Mouse (Mus musculus) sigmoid colon, adult 10 weeks (tissue): Measurements from ENCODE around the gene Foxi2. TPM values are rescaled to one million over a fixed set of nuclear protein-coding genes. Genes with fewer than 3 reads are reported as not detected.

ENCODE experiments used
- polyA plus RNA-seq: library from polyadenylated mRNA; stranded (reverse); fragments of 350-450 nt; fragmentation: Illumina TruSeq; extraction: RNeasy Lipid Tissue Mini Kit (QIAGEN cat#74804); gene quantifications from one replicate; pipeline ENCODE4 v1.2.3, GENCODE M21; 2014; ENCODE audit warnings: low read depth, low replicate concordance

Foxi2 gene
- not detected for polyA plus RNA-seq

GRCm38 (mm10) chr7:135410237-135410965, at the start of gene Foxi2:
Gene Foxi2, plus strand, starts transcription at chr7:135410308.

Other genes starting within 250 kb of the Foxi2 start
- not detected for gene Nps, start 151.6 kb upstream of the Foxi2 start, polyA plus RNA-seq
- 147 TPM for gene Clrn3, start 118.3 kb downstream of the Foxi2 start, polyA plus RNA-seq
- gene Ptpre, start 127.2 kb downstream of the Foxi2 start, polyA plus RNA-seq, result 6.4 TPM